Mouse (Mus musculus) lung, postnatal 10 days (tissue): Measurements from ENCODE around the gene Fam71d.

Experiments used
- DNase-seq: peaks from one replicate; pipeline ENCODE4 v3.0.0; 2021

Gene Fam71d

DNA sequence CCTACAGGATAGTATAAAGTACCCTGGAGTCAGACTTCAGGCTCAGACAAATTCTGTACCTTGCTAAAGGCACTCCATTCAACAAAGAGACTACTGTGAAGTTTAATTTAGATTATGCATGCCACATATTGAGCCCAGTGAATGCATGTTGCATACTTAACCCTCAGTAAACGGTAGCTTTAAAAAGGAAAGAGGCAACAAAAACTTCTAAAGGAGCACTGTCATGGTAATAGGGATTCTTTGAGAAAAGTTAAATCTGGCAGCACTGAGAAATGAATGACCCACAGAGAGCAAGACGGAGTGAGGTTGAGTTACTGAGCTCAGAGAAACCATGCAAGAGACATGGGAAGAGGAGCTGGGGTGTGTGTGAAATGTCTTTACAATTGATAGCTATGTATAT is 86.6 kb downstream of the Fam71d start:
- no peak for DNase-seq

DNA sequence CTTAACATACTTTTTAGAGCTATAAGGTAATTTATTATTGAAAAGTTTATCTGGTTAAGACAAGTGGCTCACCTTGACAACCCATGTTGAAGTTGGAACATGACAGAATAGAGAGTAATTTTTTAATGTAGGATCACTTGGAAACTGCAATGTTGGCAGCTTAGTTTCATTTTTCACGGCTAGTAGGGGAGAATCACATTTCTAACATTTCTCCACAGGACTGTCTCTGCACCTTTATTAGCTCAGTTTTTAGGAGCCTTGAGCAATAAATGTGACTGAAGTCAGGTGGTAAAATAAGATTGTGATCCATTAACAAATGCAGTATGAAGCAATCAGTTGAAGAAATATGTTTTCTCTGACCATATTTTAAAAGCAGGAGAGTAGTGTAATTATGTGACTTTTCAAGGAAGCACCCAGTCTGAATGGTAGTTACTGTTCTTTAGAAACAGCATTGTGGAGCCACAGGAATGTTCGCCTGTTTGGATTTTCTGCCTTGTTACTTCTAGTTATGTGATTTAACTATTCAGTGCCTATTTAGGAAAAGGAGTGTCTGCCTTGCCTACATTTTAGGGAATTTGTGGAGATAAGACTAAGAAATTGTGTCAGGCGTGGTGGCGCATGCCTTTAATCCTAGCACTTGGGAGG is 87.2 kb downstream of the Fam71d start:
- DNase-seq = no peak
